Mouse (Mus musculus): Measurements from ENCODE around the gene Dnah1. TPM values are rescaled to one million over a fixed set of nuclear protein-coding genes. Genes with fewer than 3 reads are reported as not detected.

Gene Dnah1
- polyA plus RNA-seq, 1 experiment from 2014 or later = 8.5 TPM

Other genes with a start within 250 kb of the Dnah1 start
- 98.1 and 112 TPM in 2 replicates for gene Smim4, start 194.9 kb downstream of the Dnah1 start, polyA plus RNA-seq (2015; fragmentation: Nextera tagmentation; extraction: Ambion mirVana)
- gene Nt5dc2, start 192.8 kb downstream of the Dnah1 start, polyA plus RNA-seq (2015; fragmentation: Nextera tagmentation; extraction: Ambion mirVana) = 373 and 384 TPM in 2 replicates
- gene Stab1, start 155.3 kb downstream of the Dnah1 start, polyA plus RNA-seq (2015; fragmentation: Nextera tagmentation; extraction: Ambion mirVana) = 32.6 and 40.6 TPM in 2 replicates
- gene Tnnc1, start 115.6 kb downstream of the Dnah1 start, polyA plus RNA-seq (2015; fragmentation: Nextera tagmentation; extraction: Ambion mirVana) = 19.5 and 33.2 TPM in 2 replicates
- 351 and 428 TPM in 2 replicates for gene Nisch, start 107.0 kb downstream of the Dnah1 start, polyA plus RNA-seq (2015; fragmentation: Nextera tagmentation; extraction: Ambion mirVana)
- gene Sema3g, start 106.0 kb downstream of the Dnah1 start, polyA plus RNA-seq (2015; fragmentation: Nextera tagmentation; extraction: Ambion mirVana) = 3.7 and 3.8 TPM in 2 replicates
- 12.6 and 13.3 TPM in 2 replicates for gene Phf7, start 72.6 kb downstream of the Dnah1 start, polyA plus RNA-seq (2015; fragmentation: Nextera tagmentation; extraction: Ambion mirVana)
- gene Bap1, start 72.4 kb downstream of the Dnah1 start, polyA plus RNA-seq (2015; fragmentation: Nextera tagmentation; extraction: Ambion mirVana) = 92.1 and 96.8 TPM in 2 replicates
- gene Capn7, start 12.7 kb upstream of the Dnah1 start, polyA plus RNA-seq (2015; fragmentation: Nextera tagmentation; extraction: Ambion mirVana) = 43.6 and 44.4 TPM in 2 replicates
- gene Sh3bp5, start 112.2 kb upstream of the Dnah1 start, polyA plus RNA-seq (2015; fragmentation: Nextera tagmentation; extraction: Ambion mirVana) = 30.2 and 33.1 TPM in 2 replicates
- gene Eaf1, start 170.5 kb upstream of the Dnah1 start, polyA plus RNA-seq (2015; fragmentation: Nextera tagmentation; extraction: Ambion mirVana) = 23.8 and 25.7 TPM in 2 replicates
- 58.4 and 63.5 TPM in 2 replicates for gene Mettl6, start 171.1 kb upstream of the Dnah1 start, polyA plus RNA-seq (2015; fragmentation: Nextera tagmentation; extraction: Ambion mirVana)

All from kidney, embryonic 15.5 days (tissue).